19 mouse cellular contexts compared by ENCODE assay signal in genomic region chr9:85986142-85986541, GRCm38 (mm10).
DNase-seq lines count a peak whose midpoint lies in the region; TF ChIP-seq lines count a peak whose summit lies in the region.
"Had no signal": no experiment of that assay in that cellular context is flagged by ENCODE, and none has a peak within 500 bp of the region (broad histone marks: within the 10 kb centered on the region; RNA-seq: fewer than 3 reads in every experiment).

No protein-coding gene starts in this region.

- no peak for TF ChIP-seq POLR2A in embryonic fibroblast, embryonic 13.5 days (IDR thresholded peaks at IDR 0.05; ENCODE audit: low read depth, low read length)

- H3K27ac ChIP-seq in embryonic fibroblast, embryonic 13.5 days (ENCODE audit: insufficient read depth, low read length) = 0 out of 2 replicates have a peak overlapping the region, but pooled peaks have one; percentile 5
- H3K27ac ChIP-seq: embryonic facial prominence, embryonic 10.5 days; forebrain, embryonic 10.5 days; gastrocnemius, adult 2 months; hindbrain, embryonic 13.5 days; hindbrain, postnatal 0 days had no signal

- TF ChIP-seq CTCF in embryonic fibroblast, embryonic 13.5 days (IDR thresholded peaks at IDR 0.05; ENCODE audit: borderline replicate concordance, insufficient read depth, low read length) = no peak

- intact Hi-C loops in left cerebral cortex, postnatal 36 days (cut with DNase I) = no loop called here

- H3K4me3 ChIP-seq in embryonic fibroblast, embryonic 13.5 days (ENCODE audit: insufficient read depth, low read length) = no peak overlapping the region
- H3K4me3 ChIP-seq: embryonic facial prominence, embryonic 10.5 days; erythroblast, embryonic 14.5 days; forebrain, embryonic 10.5 days; gastrocnemius, adult 2 months; hindbrain, embryonic 13.5 days had no signal

- peaks cover 2% of the 10 kb centered on the region for H3K4me1 ChIP-seq in embryonic fibroblast, embryonic 13.5 days (ENCODE audit: control insufficient read depth, insufficient read depth, low read length)
- H3K4me1 ChIP-seq: embryonic facial prominence, embryonic 10.5 days; forebrain, embryonic 10.5 days; hindbrain, embryonic 13.5 days had no signal

- DNase-seq in left cerebral cortex, adult 11 months (ENCODE audit: low spot score) = peak; percentile 5
- no peak for DNase-seq in left cerebral cortex, postnatal 36 days (ENCODE audit: low spot score in 2 of 2)
- peak; percentile 71 for DNase-seq in 3T3-L1 (ENCODE audit: low read depth, low spot score)
- peak; percentile 50 for DNase-seq in Muller cell, postnatal 12 days (ENCODE audit: inconsistent ontology term)
- no peak for DNase-seq in cerebellum, postnatal 25 days
- no peak for DNase-seq in adrenal gland, postnatal 14 days
- DNase-seq: adrenal gland, adult 8-10 months; cerebellum, adult 11-12 months; cerebellum, adult 9-10 months; gastrocnemius, adult 2 months; gastrocnemius, postnatal 25 days; heart, postnatal 10 days; heart, postnatal 4 days had no signal

Comparison
In these comparisons a context has a peak if more than half of its experiments do, and no peak if none do; other contexts are left out.
1. DNase-seq: peak in left cerebral cortex, adult 11 months (single experiment), 3T3-L1 (single experiment) and Muller cell, postnatal 12 days (single experiment); none in left cerebral cortex, postnatal 36 days (0 of 2), cerebellum, postnatal 25 days (0 of 2) and adrenal gland, postnatal 14 days (single experiment).